Mouse (Mus musculus) spleen, embryonic (tissue): ENCODE data around the gene Rab3gap1.

Experiments
- CTCF ChIA-PET: fragments of 350-600 bp; sonication (Branson Sonifier 250); formaldehyde crosslinking; loops from one replicate; lab custom pipeline; 2022; lab: Charles Lee

Gene Rab3gap1

DNA sequence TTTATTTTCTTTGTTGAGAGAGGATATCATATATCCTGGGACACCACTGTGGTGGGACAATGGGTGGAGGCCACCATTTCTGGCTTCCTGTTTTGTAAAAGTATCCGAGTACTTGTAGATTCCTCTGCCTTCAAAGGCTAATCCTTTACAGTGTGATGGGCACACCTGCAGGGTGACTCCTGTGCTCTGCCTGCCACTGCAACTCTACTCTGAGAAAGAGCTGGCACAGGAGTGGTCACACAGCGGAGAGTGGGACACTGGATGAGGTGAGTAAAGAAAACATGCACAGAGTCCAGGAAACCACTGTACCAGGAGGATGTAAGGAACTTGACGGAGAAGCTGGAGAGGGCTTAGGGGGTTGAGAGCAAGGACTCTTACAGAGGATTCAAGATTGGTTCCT is 113.7 kb downstream of the Rab3gap1 start:
- CTCF ChIA-PET, result no interaction called here

GRCm38 (mm10) chr1:127983274-127983993 is 114.9 kb downstream of the Rab3gap1 start:
- CTCF ChIA-PET, result no interaction called here

DNA sequence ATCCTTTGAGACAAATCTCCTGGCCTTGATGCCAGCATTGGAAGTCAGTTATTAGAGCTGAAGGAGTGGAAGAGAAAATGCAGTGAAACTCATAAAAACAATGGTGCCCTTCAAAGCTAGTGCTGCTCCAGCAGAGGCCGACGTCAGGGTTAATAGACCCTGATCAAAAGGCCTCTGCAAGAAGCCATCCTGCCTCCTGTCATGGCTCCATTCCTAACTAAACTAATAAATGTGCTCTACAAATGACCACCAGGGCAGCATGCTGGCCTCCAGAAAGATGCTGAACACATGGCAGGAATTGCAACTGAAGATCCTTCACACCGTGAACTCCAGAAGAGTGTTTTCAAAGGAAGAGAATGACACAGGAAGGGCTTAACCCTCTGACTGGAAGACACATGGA is 116.8 kb downstream of the Rab3gap1 start:
- CTCF ChIA-PET, result no interaction called here

- CTCF ChIA-PET, result no interaction called here
Observed at GRCm38 (mm10) chr1:127988246-127988645, 119.7 kb downstream of the Rab3gap1 start.

- CTCF ChIA-PET, result no interaction called here
Observed at GRCm38 (mm10) chr1:127989387-127989786, 120.8 kb downstream of the Rab3gap1 start.

- CTCF ChIA-PET, result no interaction called here
Observed at GRCm38 (mm10) chr1:127989876-127990731, 121.5 kb downstream of the Rab3gap1 start.
